Comparison of ENCODE assay signal across 28 mouse cellular contexts in the genomic region with DNA sequence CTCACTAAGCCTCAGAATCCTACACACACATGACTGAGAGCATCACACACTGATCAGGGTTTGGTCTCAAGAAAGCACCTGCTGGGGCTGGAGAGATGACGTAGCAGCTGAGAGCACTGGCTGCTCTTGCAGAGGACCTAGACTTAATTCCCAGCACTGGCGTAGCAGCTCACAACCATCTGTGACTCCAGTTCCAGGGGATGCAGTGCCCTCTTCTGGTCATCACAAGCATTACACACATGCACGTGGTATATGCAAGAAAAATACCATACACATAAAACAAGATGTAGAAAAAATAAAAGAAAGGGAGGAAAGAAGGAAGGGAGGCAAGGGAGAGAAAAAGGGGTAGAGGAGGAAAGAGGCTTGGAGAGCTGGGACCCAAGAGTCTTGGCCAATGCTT.
DNase-seq lines count a peak whose midpoint lies in the region; ATAC-seq and TF ChIP-seq lines count a peak whose summit lies in the region.
"Had no signal": no experiment of that assay in that cellular context is flagged by ENCODE, and none has a peak within 500 bp of the region (broad histone marks: within the 10 kb centered on the region; RNA-seq: fewer than 3 reads in every experiment).

No protein-coding gene starts in this region.

- H3K9me3 ChIP-seq in kidney, postnatal 0 days (replicated peaks; ENCODE audit: low read length): no peaks in the 10 kb centered on the region
- H3K9me3 ChIP-seq in kidney, embryonic 15.5 days (replicated peaks): no peaks in the 10 kb centered on the region
- H3K9me3 ChIP-seq in lung, embryonic 14.5 days (ENCODE audit: low read depth, low read length): no peaks in the 10 kb centered on the region; the same call in 1 of the 2 replicates
- H3K9me3 ChIP-seq: neural tube, embryonic 15.5 days had no signal

- H3K36me3 ChIP-seq in kidney, postnatal 0 days (ENCODE audit: insufficient read depth, low read length): no peaks in the 10 kb centered on the region
- 0 out of 2 replicates have a peak, but pooled peaks cover 4% of the 10 kb centered on the region for H3K36me3 ChIP-seq in kidney, embryonic 15.5 days
- 0 out of 2 replicates have a peak, but pooled peaks cover 4% of the 10 kb centered on the region for H3K36me3 ChIP-seq in lung, embryonic 14.5 days (ENCODE audit: insufficient read depth)
- H3K36me3 ChIP-seq: G1E; hindbrain, embryonic 10.5 days; neural tube, embryonic 15.5 days had no signal

- H3K4me1 ChIP-seq in cerebellum, adult 2 months (ENCODE audit: control insufficient read depth, insufficient read depth, low read length): no peaks in the 10 kb centered on the region
- H3K4me1 ChIP-seq in kidney, postnatal 0 days (replicated peaks; ENCODE audit: insufficient read depth, low read length): no peaks in the 10 kb centered on the region
- peaks cover 3% of the 10 kb centered on the region; the same call in 1 of the 2 replicates for H3K4me1 ChIP-seq in kidney, embryonic 15.5 days
- peaks cover 10% of the 10 kb centered on the region for H3K4me1 ChIP-seq in lung, embryonic 14.5 days (ENCODE audit: insufficient read depth)
- H3K4me1 ChIP-seq: embryonic facial prominence, embryonic 13.5 days; forebrain, embryonic 13.5 days; neural tube, embryonic 15.5 days had no signal

- H3K27me3 ChIP-seq in cerebellum, adult 2 months (ENCODE audit: control insufficient read depth, insufficient read depth, low read length): no peaks in the 10 kb centered on the region
- H3K27me3 ChIP-seq in kidney, postnatal 0 days (ENCODE audit: insufficient read depth, low read length): no peaks in the 10 kb centered on the region
- H3K27me3 ChIP-seq in kidney, embryonic 15.5 days: peaks cover 27% of the 10 kb centered on the region
- H3K27me3 ChIP-seq in lung, embryonic 14.5 days (ENCODE audit: insufficient read depth, low read length): no peaks in the 10 kb centered on the region
- H3K27me3 ChIP-seq: embryonic facial prominence, embryonic 13.5 days; forebrain, embryonic 13.5 days; neural tube, embryonic 15.5 days; Patski had no signal

- no peak overlapping the region for H3K4me2 ChIP-seq in kidney, postnatal 0 days (ENCODE audit: low read length)
- H3K4me2 ChIP-seq in kidney, embryonic 15.5 days: no peak overlapping the region
- H3K4me2 ChIP-seq in lung, embryonic 14.5 days: no peak overlapping the region
- H3K4me2 ChIP-seq: embryonic facial prominence, embryonic 13.5 days; forebrain, embryonic 13.5 days; heart, embryonic 11.5 days; midbrain, embryonic 11.5 days; neural tube, embryonic 15.5 days had no signal

- ATAC-seq in kidney, postnatal 0 days (replicated peaks; ENCODE audit: low FRiP score, low read depth): no peak
- ATAC-seq in kidney, embryonic 15.5 days (replicated peaks; ENCODE audit: low FRiP score): no peak
- ATAC-seq in lung, embryonic 14.5 days (ENCODE audit: insufficient read depth): no peak
- no peak for ATAC-seq in megakaryocyte progenitor cell, adult 5-6 weeks (replicated peaks; ENCODE audit: poor library complexity)
- ATAC-seq: activated CD4-positive, CD25-positive, alpha-beta regulatory T cell, adult 4 months; forebrain, embryonic 13.5 days; Patski had no signal

- 95% methylated on average over 3 of the region's 3 CpGs for WGBS in cerebellum, adult 2 months
- 94% methylated on average over 3 of the region's 3 CpGs for WGBS in kidney, postnatal 0 days
- 96% methylated on average over 3 of the region's 3 CpGs for WGBS in kidney, embryonic 15.5 days
- WGBS in lung, embryonic 14.5 days: 91% methylated on average over 3 of the region's 3 CpGs

- TF ChIP-seq CTCF in cerebellum, adult 2 months (IDR thresholded peaks at IDR 0.05; ENCODE audit: borderline replicate concordance, insufficient read depth, low read depth, low read length): 0 out of 2 replicates have a peak, but pooled peaks have one; percentile 15
- peak; percentile 20; the same call in 1 of the 2 replicates for TF ChIP-seq CTCF in kidney, postnatal 0 days (IDR thresholded peaks at IDR 0.05; ENCODE audit: low read depth)
- TF ChIP-seq CTCF in lung, embryonic 14.5 days (IDR thresholded peaks at IDR 0.05; ENCODE audit: low read depth): peak; percentile 44; the same call in 1 of the 2 replicates

- TF ChIP-seq POLR2A in cerebellum, adult 2 months (IDR thresholded peaks at IDR 0.05; ENCODE audit: borderline replicate concordance, insufficient read depth, low read length): no peak

- DNase-seq in cerebellum, adult 2 months: no peak
- DNase-seq in cerebellum, adult 11 months: no peak
- DNase-seq in kidney, postnatal 0 days (ENCODE audit: low spot score): no peak
- DNase-seq in lung, embryonic 14.5 days: no peak
- no peak for DNase-seq in lung, postnatal 10 days
- peak; percentile 71 for DNase-seq in R1 (ENCODE audit: low read depth, low spot score)
- DNase-seq: adrenal gland, adult 8-10 months; cerebellum, adult 8-10 months; cerebellum, postnatal 36 days; embryo, embryonic 11 days; kidney, adult 18-20 months; kidney, postnatal 14 days; lung, adult 2 months; right cerebral cortex, adult 18-20 months; right cerebral cortex, postnatal 4 days had no signal

- no peak overlapping the region for H3K9ac ChIP-seq in kidney, postnatal 0 days (ENCODE audit: low read depth, low read length)
- H3K9ac ChIP-seq in kidney, embryonic 15.5 days: no peak overlapping the region
- H3K9ac ChIP-seq in lung, embryonic 14.5 days: no peak overlapping the region
- H3K9ac ChIP-seq: embryonic facial prominence, embryonic 13.5 days; forebrain, embryonic 13.5 days; neural tube, embryonic 15.5 days had no signal

- H3K27ac ChIP-seq in cerebellum, adult 2 months (ENCODE audit: insufficient read depth, low read length): no peak overlapping the region
- no peak overlapping the region for H3K27ac ChIP-seq in kidney, postnatal 0 days
- H3K27ac ChIP-seq in kidney, embryonic 15.5 days: no peak overlapping the region
- no peak overlapping the region for H3K27ac ChIP-seq in lung, embryonic 14.5 days (ENCODE audit: low read depth)
- H3K27ac ChIP-seq: embryonic facial prominence, embryonic 13.5 days; forebrain, embryonic 13.5 days; hindbrain, embryonic 10.5 days; macrophage; neural tube, embryonic 15.5 days had no signal

- no peak overlapping the region for H3K4me3 ChIP-seq in cerebellum, adult 2 months (replicated peaks; ENCODE audit: insufficient read depth, low read depth, low read length)
- no peak overlapping the region for H3K4me3 ChIP-seq in kidney, postnatal 0 days (replicated peaks; ENCODE audit: low read depth, low read length)
- no peak overlapping the region for H3K4me3 ChIP-seq in kidney, embryonic 15.5 days (replicated peaks)
- no peak overlapping the region for H3K4me3 ChIP-seq in lung, embryonic 14.5 days (ENCODE audit: low read depth, low read length)
- H3K4me3 ChIP-seq: embryonic facial prominence, embryonic 13.5 days; erythroblast, embryonic 14.5 days; forebrain, embryonic 13.5 days; hindbrain, embryonic 10.5 days; neural tube, embryonic 15.5 days had no signal
